Mouse (Mus musculus): Measurements from ENCODE around the gene Intu.

GRCm38 (mm10) chr3:40695162-40695561, 164.1 kb downstream of the Intu start:
- TF ChIP-seq POLR2A (IDR thresholded peaks at IDR 0.05; ENCODE audit: borderline replicate concordance, control insufficient read depth, low read depth, low read length) (no peak), CTCF (IDR thresholded peaks at IDR 0.05; ENCODE audit: control insufficient read depth, insufficient read depth, low read length) (no peak)

All from bone marrow, adult 2 months (tissue).